Mouse (Mus musculus): ENCODE results near the gene Man2b1. TPM values are rescaled to one million over a fixed set of nuclear protein-coding genes. Genes with fewer than 3 reads are reported as not detected.

Man2b1 gene
- 26.8 TPM for polyA plus RNA-seq (2014; fragmentation: Illumina TruSeq; extraction: RNeasy Lipid Tissue Mini Kit (QIAGEN cat#74804); ENCODE audit: insufficient read depth, low read depth, low replicate concordance)

DNA sequence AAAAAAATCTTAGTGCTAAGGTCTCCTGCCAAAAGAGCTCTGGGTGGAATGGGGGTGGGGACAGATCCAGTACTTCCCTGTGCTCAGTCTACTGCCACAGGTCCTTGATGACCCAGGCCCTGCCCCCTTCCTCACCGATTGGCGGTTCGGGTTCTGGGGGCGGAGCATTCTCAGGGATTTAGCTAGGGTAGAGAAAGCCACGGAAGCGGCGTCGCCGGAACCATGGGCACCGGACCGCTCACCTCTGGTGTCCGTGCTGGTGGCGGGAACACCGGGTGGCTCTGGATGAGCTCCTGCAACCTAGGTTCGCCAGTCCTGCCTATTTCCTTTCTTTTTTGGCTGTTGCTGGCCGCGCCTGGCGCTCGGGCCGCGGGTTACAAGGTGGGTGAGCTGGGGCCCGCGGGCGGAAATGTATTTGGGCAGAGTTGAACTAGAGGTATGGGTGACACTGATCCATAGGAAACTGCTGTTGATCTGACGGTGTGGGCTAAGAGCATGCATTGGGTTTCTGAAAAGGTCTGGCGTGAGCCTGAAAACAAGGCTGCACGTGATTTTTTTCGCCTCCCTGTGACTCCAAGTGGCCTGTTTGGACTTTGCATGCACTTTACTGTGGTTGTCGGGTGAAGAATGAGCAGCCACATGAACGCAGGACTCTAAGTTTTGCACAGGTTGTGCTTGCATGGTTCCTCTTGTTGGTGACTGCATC, at the start of gene Man2b1:
Gene Man2b1 (plus strand): TSS at position 163 of the 706 bp plus-strand sequence.

DNA sequence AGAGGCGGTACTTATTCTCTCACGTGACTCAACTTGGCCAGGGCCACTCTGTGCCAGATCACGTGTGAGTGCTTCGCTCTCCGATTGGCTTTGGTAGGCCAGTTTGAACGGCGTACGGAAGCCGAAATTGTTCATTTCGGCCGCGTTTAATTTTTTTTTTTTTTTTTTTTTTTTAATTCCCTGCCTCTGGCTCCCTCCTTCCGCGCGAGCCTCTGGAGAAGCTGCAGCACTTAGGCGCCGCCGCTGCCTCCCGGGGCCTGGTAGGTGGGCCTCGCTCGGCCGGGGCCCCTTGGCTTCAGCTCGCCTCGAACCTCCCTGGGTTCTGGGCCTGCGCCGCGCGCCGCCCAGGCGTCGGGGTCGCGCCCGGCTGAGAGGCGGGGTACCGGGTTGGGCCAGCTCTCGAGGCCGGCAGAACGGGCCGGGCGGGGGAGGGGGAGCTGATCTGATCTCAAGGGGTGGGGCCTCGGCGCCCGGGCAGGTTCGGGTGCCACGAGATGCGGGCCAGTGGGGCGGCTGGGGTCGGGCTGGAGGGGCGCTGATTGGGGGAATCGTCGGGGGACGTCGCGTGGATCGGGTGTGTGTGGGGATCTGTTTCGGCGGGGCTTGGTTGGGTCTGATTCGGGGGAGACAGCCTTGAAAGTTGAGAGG, 46.2 kb upstream of the Man2b1 start, which contains the start of gene Tnpo2:
Gene Tnpo2 (plus strand): TSS at position 198 of the 648 bp plus-strand sequence.

DNA sequence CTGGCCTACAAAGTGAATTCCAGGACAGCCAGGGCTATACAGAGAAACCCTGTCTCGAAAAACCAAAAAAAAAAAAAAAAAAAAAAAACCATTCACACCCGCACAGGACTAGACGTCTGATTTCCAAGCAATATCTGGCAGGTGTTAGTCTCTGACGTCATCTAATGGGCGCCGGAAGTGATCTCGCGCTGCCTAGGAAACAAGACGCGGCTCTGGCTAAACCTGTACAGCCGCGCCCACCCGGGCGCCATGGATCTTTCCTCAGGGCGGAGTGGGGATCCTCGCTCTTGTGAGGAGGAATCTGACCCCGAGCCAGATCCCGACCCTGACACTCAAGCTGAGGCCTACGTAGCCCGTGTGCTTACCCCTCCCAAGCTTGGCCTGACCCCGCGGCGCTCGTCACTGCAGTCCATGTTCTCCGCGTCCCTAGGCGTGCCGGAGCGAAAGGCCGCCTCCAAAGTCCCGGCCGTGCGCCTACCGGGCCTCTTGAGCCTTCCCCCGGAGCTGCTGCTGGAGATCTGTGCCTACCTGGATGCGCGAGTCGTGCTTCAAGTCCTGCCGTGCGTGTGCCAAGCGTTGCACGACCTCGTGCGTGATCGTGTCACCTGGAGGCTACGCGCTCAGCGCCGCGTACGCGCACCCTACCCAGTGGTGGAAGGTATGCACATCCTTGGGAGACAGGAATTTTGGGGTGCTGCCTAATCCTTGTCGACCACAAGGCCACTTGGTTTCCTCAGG, 23.0 kb upstream of the Man2b1 start, which contains the start of gene Fbxw9:
Gene Fbxw9 (plus strand): TSS at position 177 of the 738 bp plus-strand sequence.

DNA sequence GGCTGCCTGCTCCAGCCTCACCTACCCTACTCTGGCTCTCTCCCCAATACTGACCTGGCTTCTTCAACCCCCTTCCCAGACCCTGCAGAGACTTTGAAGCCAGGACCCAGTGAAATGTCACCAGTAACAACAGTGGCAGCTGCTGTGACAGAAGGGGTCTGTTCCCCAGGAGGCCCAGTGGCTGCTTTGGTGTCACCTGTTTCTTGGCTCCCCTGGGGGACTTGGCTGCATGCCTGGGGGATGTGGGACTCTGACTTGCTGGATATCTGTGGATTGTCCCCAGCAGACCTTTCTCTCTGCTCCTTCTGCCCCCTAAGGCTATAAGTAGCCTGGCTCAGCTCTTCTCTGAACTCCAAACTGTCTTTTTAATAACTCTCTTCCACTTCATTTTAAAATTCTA, 15.1 kb upstream of the Man2b1 start, which contains the start of gene Gm5741:
Gene Gm5741 (minus strand): TSS at position 1 of the 400 bp plus-strand sequence.

DNA sequence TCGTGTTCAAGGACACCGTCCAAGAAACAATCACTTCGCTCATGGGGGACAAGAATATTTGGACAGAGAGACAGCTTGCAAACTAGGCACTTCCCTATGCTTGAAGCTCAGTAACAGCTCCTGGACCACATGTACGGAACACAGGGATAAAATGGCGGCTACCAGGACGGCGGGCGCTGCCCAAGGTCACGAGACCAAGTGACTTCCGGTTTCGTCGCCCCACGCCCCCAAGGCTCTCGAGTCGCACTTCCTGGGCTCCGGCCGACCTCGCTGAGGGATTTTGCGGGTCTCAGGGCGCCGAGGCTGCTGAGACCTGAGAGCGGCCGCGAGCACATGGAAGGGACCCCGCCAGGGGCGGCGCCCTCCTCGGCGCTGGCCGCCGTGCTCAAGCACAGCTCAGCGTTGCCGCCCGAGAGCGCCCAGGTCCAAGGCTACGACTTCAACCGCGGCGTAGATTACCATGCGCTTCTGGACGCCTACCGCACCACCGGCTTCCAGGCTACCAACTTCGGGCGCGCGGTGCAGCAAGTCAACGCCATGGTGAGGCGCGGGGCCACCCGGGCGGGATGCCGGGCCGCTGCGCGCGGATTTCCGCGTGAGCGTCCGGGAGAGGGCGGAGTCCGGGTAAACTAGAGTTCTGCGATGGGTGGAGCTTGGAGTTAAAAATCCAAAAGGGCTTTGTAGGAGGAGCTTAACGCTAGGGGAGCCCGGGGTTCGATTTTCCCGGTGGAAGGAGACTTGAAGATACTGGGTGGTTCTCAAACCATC, 11.4 kb upstream of the Man2b1 start, which contains the start of gene Dhps:
Gene Dhps (plus strand): TSS at position 244 of the 768 bp plus-strand sequence.

DNA sequence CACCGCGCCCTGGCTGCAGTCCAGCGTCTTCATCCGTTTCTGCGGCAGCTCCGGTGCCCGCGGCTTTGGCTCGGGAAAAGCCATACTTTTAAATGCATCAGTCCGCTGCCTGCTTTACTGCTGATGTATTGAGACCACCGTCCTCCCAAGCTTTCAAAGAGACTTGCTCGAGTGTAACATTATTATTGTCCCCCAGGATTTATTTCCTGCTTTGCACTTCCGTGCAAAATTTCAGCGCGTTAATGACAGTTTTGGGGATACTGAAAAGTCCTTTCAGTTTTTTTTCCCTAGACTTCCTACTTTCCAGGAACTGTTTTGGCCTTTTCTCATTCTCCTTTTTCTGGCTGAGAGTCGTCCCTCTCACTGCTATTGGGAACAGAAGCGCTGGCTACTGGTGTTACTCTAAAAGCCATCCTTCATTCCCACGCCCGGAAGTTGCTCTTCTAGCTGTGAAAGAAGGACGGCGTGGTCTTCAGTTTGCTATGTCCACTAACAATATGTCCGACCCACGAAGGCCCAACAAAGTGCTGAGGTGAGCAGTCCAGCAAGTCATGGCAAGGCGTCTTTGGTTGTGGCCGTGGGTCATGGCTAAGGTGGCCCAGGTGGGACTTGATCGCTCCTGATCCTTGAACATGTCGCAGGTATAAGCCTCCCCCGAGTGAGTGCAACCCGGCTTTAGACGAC, 2.4 kb upstream of the Man2b1 start, which contains the start of gene Wdr83os:
Gene Wdr83os (plus strand): TSS at position 209 of the 684 bp plus-strand sequence.

DNA sequence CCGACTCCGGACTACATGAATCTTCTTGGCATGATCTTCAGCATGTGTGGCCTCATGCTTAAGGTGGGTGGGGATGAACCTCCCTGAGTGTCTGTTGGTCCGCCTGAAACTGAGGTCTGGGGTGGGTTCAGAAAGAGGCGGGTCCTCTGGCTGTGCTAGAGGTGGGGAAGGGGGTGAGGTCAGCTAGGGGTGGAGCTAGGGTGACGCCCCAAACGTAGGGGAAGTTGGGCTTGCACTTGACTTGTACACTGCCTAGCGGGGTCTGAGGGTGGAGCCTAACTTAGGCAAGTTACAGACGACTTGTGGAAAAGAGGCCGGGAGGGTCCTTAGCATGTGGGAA, 1.9 kb upstream of the Man2b1 start, which contains the start of gene Wdr83:
Gene Wdr83 (minus strand): TSS at position 91 of the 340 bp plus-strand sequence.

DNA sequence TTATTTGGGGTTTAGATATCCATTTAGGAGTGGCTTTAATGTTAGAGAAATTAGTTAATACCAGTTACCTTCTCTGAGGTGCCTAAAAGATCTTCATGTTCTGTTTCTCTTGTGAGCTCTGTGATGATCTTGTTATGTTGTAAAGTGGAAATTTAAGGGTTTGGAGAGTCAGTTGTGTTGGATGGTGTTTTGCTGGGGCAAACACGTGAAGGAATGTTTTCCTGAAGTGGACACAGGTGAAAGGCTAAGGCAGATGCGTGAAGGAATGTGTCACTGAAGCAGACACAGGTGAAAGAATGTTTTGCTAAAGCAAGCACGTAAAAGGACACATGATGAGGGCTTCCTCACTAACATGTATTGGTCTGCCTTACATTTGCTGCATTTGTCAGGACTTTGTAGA, 39.9 kb downstream of the Man2b1 start, which contains the start of gene Zfp791:
Gene Zfp791 (minus strand): TSS at position 101 of the 400 bp plus-strand sequence.

Other genes starting within 250 kb of the Man2b1 start
- 43.6 TPM for gene Rad23a, start 242.6 kb upstream of the Man2b1 start, polyA plus RNA-seq (2014; fragmentation: Illumina TruSeq; extraction: RNeasy Lipid Tissue Mini Kit (QIAGEN cat#74804); ENCODE audit: insufficient read depth, low read depth, low replicate concordance)
- gene Calr, start 236.3 kb upstream of the Man2b1 start, polyA plus RNA-seq (2014; fragmentation: Illumina TruSeq; extraction: RNeasy Lipid Tissue Mini Kit (QIAGEN cat#74804); ENCODE audit: insufficient read depth, low read depth, low replicate concordance) = 348 TPM
- 20.7 TPM for gene Farsa, start 226.3 kb upstream of the Man2b1 start, polyA plus RNA-seq (2014; fragmentation: Illumina TruSeq; extraction: RNeasy Lipid Tissue Mini Kit (QIAGEN cat#74804); ENCODE audit: insufficient read depth, low read depth, low replicate concordance)
- 6.5 TPM for gene Syce2, start 211.2 kb upstream of the Man2b1 start, polyA plus RNA-seq (2014; fragmentation: Illumina TruSeq; extraction: RNeasy Lipid Tissue Mini Kit (QIAGEN cat#74804); ENCODE audit: insufficient read depth, low read depth, low replicate concordance)
- gene Gcdh, start 189.3 kb upstream of the Man2b1 start, polyA plus RNA-seq (2014; fragmentation: Illumina TruSeq; extraction: RNeasy Lipid Tissue Mini Kit (QIAGEN cat#74804); ENCODE audit: insufficient read depth, low read depth, low replicate concordance) = 19.6 TPM
- 0.20 TPM for gene Klf1, start 181.3 kb upstream of the Man2b1 start, polyA plus RNA-seq (2014; fragmentation: Illumina TruSeq; extraction: RNeasy Lipid Tissue Mini Kit (QIAGEN cat#74804); ENCODE audit: insufficient read depth, low read depth, low replicate concordance)
- gene Dnase2a, start 174.7 kb upstream of the Man2b1 start, polyA plus RNA-seq (2014; fragmentation: Illumina TruSeq; extraction: RNeasy Lipid Tissue Mini Kit (QIAGEN cat#74804); ENCODE audit: insufficient read depth, low read depth, low replicate concordance) = 28.2 TPM
- 0.09 TPM for gene Mast1, start 145.9 kb upstream of the Man2b1 start, polyA plus RNA-seq (2014; fragmentation: Illumina TruSeq; extraction: RNeasy Lipid Tissue Mini Kit (QIAGEN cat#74804); ENCODE audit: insufficient read depth, low read depth, low replicate concordance)
- gene Rtbdn, start 136.3 kb upstream of the Man2b1 start, polyA plus RNA-seq (2014; fragmentation: Illumina TruSeq; extraction: RNeasy Lipid Tissue Mini Kit (QIAGEN cat#74804); ENCODE audit: insufficient read depth, low read depth, low replicate concordance) = not detected
- gene Gm49661, start 113.8 kb upstream of the Man2b1 start, polyA plus RNA-seq (2014; fragmentation: Illumina TruSeq; extraction: RNeasy Lipid Tissue Mini Kit (QIAGEN cat#74804); ENCODE audit: insufficient read depth, low read depth, low replicate concordance) = not detected
- 256 TPM for gene Prdx2, start 113.7 kb upstream of the Man2b1 start, polyA plus RNA-seq (2014; fragmentation: Illumina TruSeq; extraction: RNeasy Lipid Tissue Mini Kit (QIAGEN cat#74804); ENCODE audit: insufficient read depth, low read depth, low replicate concordance)
- 36.8 TPM for gene Rnaseh2a, start 113.5 kb upstream of the Man2b1 start, polyA plus RNA-seq (2014; fragmentation: Illumina TruSeq; extraction: RNeasy Lipid Tissue Mini Kit (QIAGEN cat#74804); ENCODE audit: insufficient read depth, low read depth, low replicate concordance)
- 59.1 TPM for gene Junb, start 104.6 kb upstream of the Man2b1 start, polyA plus RNA-seq (2014; fragmentation: Illumina TruSeq; extraction: RNeasy Lipid Tissue Mini Kit (QIAGEN cat#74804); ENCODE audit: insufficient read depth, low read depth, low replicate concordance)
- 6.5 TPM for gene Hook2, start 92.7 kb upstream of the Man2b1 start, polyA plus RNA-seq (2014; fragmentation: Illumina TruSeq; extraction: RNeasy Lipid Tissue Mini Kit (QIAGEN cat#74804); ENCODE audit: insufficient read depth, low read depth, low replicate concordance)
- gene Best2, start 68.7 kb upstream of the Man2b1 start, polyA plus RNA-seq (2014; fragmentation: Illumina TruSeq; extraction: RNeasy Lipid Tissue Mini Kit (QIAGEN cat#74804); ENCODE audit: insufficient read depth, low read depth, low replicate concordance) = not detected
- gene Asna1, start 58.0 kb upstream of the Man2b1 start, polyA plus RNA-seq (2014; fragmentation: Illumina TruSeq; extraction: RNeasy Lipid Tissue Mini Kit (QIAGEN cat#74804); ENCODE audit: insufficient read depth, low read depth, low replicate concordance) = 56.6 TPM
- gene Trir, start 56.4 kb upstream of the Man2b1 start, polyA plus RNA-seq (2014; fragmentation: Illumina TruSeq; extraction: RNeasy Lipid Tissue Mini Kit (QIAGEN cat#74804); ENCODE audit: insufficient read depth, low read depth, low replicate concordance) = 138 TPM
- gene Tnpo2, start 46.4 kb upstream of the Man2b1 start, polyA plus RNA-seq (2014; fragmentation: Illumina TruSeq; extraction: RNeasy Lipid Tissue Mini Kit (QIAGEN cat#74804); ENCODE audit: insufficient read depth, low read depth, low replicate concordance) = 14.4 TPM
- gene Fbxw9, start 23.2 kb upstream of the Man2b1 start, polyA plus RNA-seq (2014; fragmentation: Illumina TruSeq; extraction: RNeasy Lipid Tissue Mini Kit (QIAGEN cat#74804); ENCODE audit: insufficient read depth, low read depth, low replicate concordance) = 13.7 TPM
- not detected for gene Gm5741, start 15.3 kb upstream of the Man2b1 start, polyA plus RNA-seq (2014; fragmentation: Illumina TruSeq; extraction: RNeasy Lipid Tissue Mini Kit (QIAGEN cat#74804); ENCODE audit: insufficient read depth, low read depth, low replicate concordance)
- 31.0 TPM for gene Dhps, start 11.5 kb upstream of the Man2b1 start, polyA plus RNA-seq (2014; fragmentation: Illumina TruSeq; extraction: RNeasy Lipid Tissue Mini Kit (QIAGEN cat#74804); ENCODE audit: insufficient read depth, low read depth, low replicate concordance)
- gene Wdr83os, start 2.5 kb upstream of the Man2b1 start, polyA plus RNA-seq (2014; fragmentation: Illumina TruSeq; extraction: RNeasy Lipid Tissue Mini Kit (QIAGEN cat#74804); ENCODE audit: insufficient read depth, low read depth, low replicate concordance) = 89.8 TPM
- gene Wdr83, start 2.0 kb upstream of the Man2b1 start, polyA plus RNA-seq (2014; fragmentation: Illumina TruSeq; extraction: RNeasy Lipid Tissue Mini Kit (QIAGEN cat#74804); ENCODE audit: insufficient read depth, low read depth, low replicate concordance) = 19.6 TPM
- gene Zfp791, start 39.8 kb downstream of the Man2b1 start, polyA plus RNA-seq (2014; fragmentation: Illumina TruSeq; extraction: RNeasy Lipid Tissue Mini Kit (QIAGEN cat#74804); ENCODE audit: insufficient read depth, low read depth, low replicate concordance) = 1.0 TPM
- not detected for gene Cks1brt, start 68.7 kb downstream of the Man2b1 start, polyA plus RNA-seq (2014; fragmentation: Illumina TruSeq; extraction: RNeasy Lipid Tissue Mini Kit (QIAGEN cat#74804); ENCODE audit: insufficient read depth, low read depth, low replicate concordance)
- not detected for gene Olfr371, start 142.7 kb downstream of the Man2b1 start, polyA plus RNA-seq (2014; fragmentation: Illumina TruSeq; extraction: RNeasy Lipid Tissue Mini Kit (QIAGEN cat#74804); ENCODE audit: insufficient read depth, low read depth, low replicate concordance)
- gene Orc6, start 216.4 kb downstream of the Man2b1 start, polyA plus RNA-seq (2014; fragmentation: Illumina TruSeq; extraction: RNeasy Lipid Tissue Mini Kit (QIAGEN cat#74804); ENCODE audit: insufficient read depth, low read depth, low replicate concordance) = 21.7 TPM
- gene Vps35, start 216.5 kb downstream of the Man2b1 start, polyA plus RNA-seq (2014; fragmentation: Illumina TruSeq; extraction: RNeasy Lipid Tissue Mini Kit (QIAGEN cat#74804); ENCODE audit: insufficient read depth, low read depth, low replicate concordance) = 55.7 TPM